Mouse (Mus musculus) MEL (cell line): ENCODE measurements at regions not wholly inside any gene's neighbourhood (a gene's known extent, or its start where the extent isn't known, plus 50 kb on each side); places are given as distances from the start of the nearest gene placed in this dataset.

Experiments
- DNase-seq: peaks from one replicate; pipeline ENCODE4 v3.0.0; 2011; ENCODE audit warnings: low read depth, low spot score
- H3K27ac ChIP-seq: 2 replicates; pipeline ENCODE4 v1.5.1; 2012; ENCODE audit warnings: low read depth, mild to moderate bottlenecking, control low read depth, low read length, moderate library complexity; ENCODE audit not compliant: control insufficient read depth
- H3K27me3 ChIP-seq, 2 experiments: fragments of 150-350 bp in 1 of 2; sonication (generic) in 1 of 2; 2 replicates each; pipeline ENCODE4 v1.6.1; 2012; ENCODE audit warnings: low read length in 2 of 2, mild to moderate bottlenecking in 2 of 2, improper control_type of control experiment in 1 of 2, moderate library complexity in 1 of 2; ENCODE audit not compliant: insufficient read depth in 2 of 2, control insufficient read depth in 1 of 2
- H3K36me3 ChIP-seq, 2 experiments: 2 replicates each; pipeline ENCODE4 v1.6.1; 2012 to 2014; ENCODE audit warnings: low read length in 2 of 2, improper control_type of control experiment in 1 of 2, inconsistent platforms in 1 of 2, mild to moderate bottlenecking in 1 of 2; ENCODE audit not compliant: insufficient read depth in 2 of 2, control insufficient read depth in 1 of 2
- H3K4me1 ChIP-seq, 2 experiments: fragments of 150-350 bp in 1 of 2; sonication (generic) in 1 of 2; 2 replicates each; pipeline ENCODE4 v1.6.1; 2012; ENCODE audit warnings: low read length in 2 of 2, improper control_type of control experiment in 1 of 2, mild to moderate bottlenecking in 1 of 2; ENCODE audit not compliant: insufficient read depth in 2 of 2, control insufficient read depth in 1 of 2
- H3K4me3 ChIP-seq, 2 experiments: fragments of 150-350 bp in 1 of 2; sonication (generic) in 1 of 2; 2 replicates each; pipeline ENCODE4 v1.5.1; 2012; ENCODE audit warnings: low read depth in 2 of 2, low read length in 2 of 2, mild to moderate bottlenecking in 2 of 2, moderate library complexity in 2 of 2, control low read depth in 1 of 2, improper control_type of control experiment in 1 of 2; ENCODE audit not compliant: control insufficient read depth in 1 of 2, insufficient read depth in 1 of 2
- H3K79me2 ChIP-seq: 2 replicates; pipeline ENCODE4 v1.6.1; 2012; ENCODE audit warnings: mild to moderate bottlenecking, low read length, moderate library complexity; ENCODE audit not compliant: control insufficient read depth, poor library complexity, insufficient read depth
- H3K9ac ChIP-seq: 2 replicates; pipeline ENCODE4 v1.6.1; 2012; ENCODE audit warnings: low read depth, mild to moderate bottlenecking, control low read depth, low read length, moderate library complexity; ENCODE audit not compliant: control insufficient read depth, poor library complexity, severe bottlenecking
- H3K9me3 ChIP-seq: fragments of 150-350 bp; sonication (generic); replicated peaks from 2 replicates; pipeline ENCODE4 v1.6.1; 2012; ENCODE audit warnings: mild to moderate bottlenecking, low read length, improper control_type of control experiment, moderate library complexity; ENCODE audit not compliant: insufficient read depth
- CHD1 ChIP-seq: IDR thresholded peaks from 2 replicates; pipeline ENCODE4 v1.6.1; 2012; ENCODE audit warnings: low read depth, mild to moderate bottlenecking, inconsistent platforms, low read length, improper control_type of control experiment
- CHD2 ChIP-seq: IDR thresholded peaks from 2 replicates; pipeline ENCODE4 v1.6.1; 2011; ENCODE audit warnings: low read length, improper control_type of control experiment
- ELF1 ChIP-seq: IDR thresholded peaks from 2 replicates; pipeline ENCODE4 v1.6.1; 2014; ENCODE audit warnings: low read depth, mild to moderate bottlenecking, inconsistent platforms, low read length, improper control_type of control experiment, moderate library complexity
- EP300 ChIP-seq, 2 experiments: IDR thresholded peaks; 2 replicates each; pipeline ENCODE4 v1.6.1; 2011; ENCODE audit warnings: improper control_type of control experiment in 2 of 2, low read length in 2 of 2, low read depth in 1 of 2, mild to moderate bottlenecking in 1 of 2
- GABPA ChIP-seq: IDR thresholded peaks from 2 replicates; pipeline ENCODE4 v1.6.1; 2012; ENCODE audit warnings: low read depth, mild to moderate bottlenecking, inconsistent platforms, low read length, improper control_type of control experiment, moderate library complexity
- KAT2A ChIP-seq: conservative IDR thresholded peaks from 2 replicates; pipeline ENCODE4 v1.6.1; 2012; ENCODE audit warnings: low read depth, low read length, improper control_type of control experiment, inconsistent platforms
- MAFK ChIP-seq: IDR thresholded peaks from 2 replicates; pipeline ENCODE4 v1.6.1; 2011; ENCODE audit warnings: low read depth, mild to moderate bottlenecking, low read length, improper control_type of control experiment, borderline replicate concordance
- MAX ChIP-seq: IDR thresholded peaks from 2 replicates; pipeline ENCODE4 v1.6.1; 2011; ENCODE audit warnings: low read length, improper control_type of control experiment
- MAZ ChIP-seq: IDR thresholded peaks from 2 replicates; pipeline ENCODE4 v1.6.1; 2012; ENCODE audit warnings: low read depth, mild to moderate bottlenecking, inconsistent platforms, low read length, improper control_type of control experiment
- MYC ChIP-seq: IDR thresholded peaks from 2 replicates; pipeline ENCODE4 v1.6.1; 2011; ENCODE audit warnings: low read depth, mild to moderate bottlenecking, low read length, improper control_type of control experiment, moderate library complexity
- NELFE ChIP-seq: IDR thresholded peaks from 2 replicates; pipeline ENCODE4 v1.6.1; 2011; ENCODE audit warnings: low read depth, low read length, improper control_type of control experiment
- POLR2A ChIP-seq, 2 experiments: IDR thresholded peaks; 2 replicates each; pipeline ENCODE4 v1.6.1; 2011 to 2012; ENCODE audit warnings: low read length in 2 of 2, mild to moderate bottlenecking in 2 of 2, control low read depth in 1 of 2, improper control_type of control experiment in 1 of 2, low read depth in 1 of 2, moderate library complexity in 1 of 2; ENCODE audit not compliant: control insufficient read depth in 1 of 2, insufficient read depth in 1 of 2, poor library complexity in 1 of 2
- POLR2AphosphoS5 ChIP-seq: IDR thresholded peaks from 2 replicates; pipeline ENCODE4 v1.6.1; 2012; ENCODE audit warnings: low read depth, borderline replicate concordance, mild to moderate bottlenecking, inconsistent platforms, low read length, moderate library complexity, mixed read lengths
- RAD21 ChIP-seq: IDR thresholded peaks from 2 replicates; pipeline ENCODE4 v1.6.1; 2011; ENCODE audit warnings: mild to moderate bottlenecking, low read depth, low read length, improper control_type of control experiment
- TBP ChIP-seq: IDR thresholded peaks from 2 replicates; pipeline ENCODE4 v1.8.0; 2011; ENCODE audit warnings: low read depth, low read length, improper control_type of control experiment
- USF1 ChIP-seq: IDR thresholded peaks from 2 replicates; pipeline ENCODE4 v1.6.1; 2014; ENCODE audit warnings: low read depth, mild to moderate bottlenecking, inconsistent platforms, low read length, improper control_type of control experiment, moderate library complexity
- ZKSCAN1 ChIP-seq: IDR thresholded peaks from 2 replicates; pipeline ENCODE4 v1.6.1; 2012; ENCODE audit warnings: low read depth, mild to moderate bottlenecking, inconsistent platforms, low read length, improper control_type of control experiment, moderate library complexity

DNA sequence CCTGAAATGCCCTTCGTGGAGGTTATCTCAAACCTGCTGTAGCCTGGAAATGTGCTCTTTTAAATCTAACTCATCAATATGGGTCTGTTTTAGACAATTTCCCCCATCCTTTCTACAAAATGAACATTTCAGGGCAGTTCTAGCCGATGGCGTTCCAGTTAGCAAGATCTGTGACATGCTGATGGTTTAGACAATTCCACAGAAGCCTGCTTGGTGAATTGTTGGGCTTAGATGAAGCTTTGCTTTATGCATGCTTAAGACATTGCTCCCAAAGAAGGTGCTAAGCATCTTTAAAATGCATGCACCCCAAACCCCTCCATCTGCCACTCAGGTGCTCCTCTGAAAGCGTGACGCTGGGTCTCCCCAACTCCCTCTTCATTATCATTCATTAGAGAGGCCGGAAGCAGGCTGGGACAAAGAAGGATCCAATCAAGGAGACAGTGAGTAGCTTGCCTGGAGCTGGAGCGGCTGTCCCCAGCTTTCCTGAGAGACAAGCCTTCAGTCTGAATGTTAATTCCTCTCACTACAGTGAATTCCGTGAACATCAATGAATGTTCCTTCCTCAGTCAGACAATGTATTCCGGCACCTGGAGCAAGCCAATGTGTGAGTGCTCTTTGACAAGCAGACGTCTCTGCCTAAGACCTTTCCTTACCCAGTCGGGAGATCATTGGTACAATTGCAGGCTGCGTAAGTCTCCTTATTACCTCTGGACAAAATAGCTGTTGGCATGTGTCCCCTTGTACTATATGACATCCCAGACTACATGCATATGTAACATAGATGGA is 127.0 kb upstream of the Sgk1 start:
- Histone ChIP-seq H3K9me3 (no peaks in the 10 kb centered on the region), H3K9ac (no peak overlapping the region), H3K4me1 (no peaks in the 10 kb centered on the region), H3K27me3 (peaks cover 2 to 9% of the 10 kb centered on the region in 2 experiments; a peak in 2 of 4 replicates), H3K27ac (no peak overlapping the region), H3K36me3 (no peaks in the 10 kb centered on the region), H3K4me3 (no peak overlapping the region), H3K79me2 (no peaks in the 10 kb centered on the region)
- TF ChIP-seq RAD21 (no peak), TBP (no peak), MAX (no peak), ELF1 (no peak), EP300 (IDR thresholded peaks at IDR 0.05; ENCODE audit: low read depth in 1 of 2, low read length in 2 of 2) (no peak), CHD2 (no peak), MAFK (no peak), ZKSCAN1 (no peak), POLR2A (IDR thresholded peaks at IDR 0.05; ENCODE audit: control insufficient read depth in 1 of 2, insufficient read depth in 1 of 2, low read depth in 1 of 2, low read length in 2 of 2, poor library complexity in 1 of 2) (no peak), MYC (no peak), USF1 (no peak), GABPA (no peak), KAT2A (no peak)
- DNase-seq: no peak

DNA sequence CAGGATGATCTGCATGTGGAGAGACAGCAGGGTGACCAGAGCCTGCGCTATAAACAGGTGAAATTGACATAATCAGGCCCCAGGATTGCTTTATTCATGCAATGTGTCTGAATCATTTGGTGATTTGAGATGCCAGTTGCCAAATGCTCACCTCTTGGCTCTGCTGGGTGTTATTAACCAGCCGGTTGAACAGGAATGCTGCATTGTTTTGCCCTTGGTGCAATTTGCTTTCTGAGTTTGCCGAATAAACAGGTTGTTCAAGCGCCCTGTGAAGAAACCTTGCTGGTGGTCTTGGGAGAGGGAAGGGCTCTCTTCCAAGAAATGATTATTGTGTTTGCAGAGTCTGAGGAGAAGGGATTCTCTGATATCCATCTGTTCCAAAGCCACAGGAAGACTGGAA is 126.3 kb upstream of the Sgk1 start:
- Histone ChIP-seq H3K27ac (no peak overlapping the region), H3K9me3 (no peaks in the 10 kb centered on the region), H3K79me2 (no peaks in the 10 kb centered on the region), H3K27me3 (peaks cover 2 to 9% of the 10 kb centered on the region in 2 experiments; a peak in 2 of 4 replicates), H3K9ac (no peak overlapping the region), H3K4me1 (no peaks in the 10 kb centered on the region), H3K36me3 (no peaks in the 10 kb centered on the region), H3K4me3 (no peak overlapping the region)
- TF ChIP-seq POLR2A (IDR thresholded peaks at IDR 0.05; ENCODE audit: control insufficient read depth in 1 of 2, insufficient read depth in 1 of 2, low read depth in 1 of 2, low read length in 2 of 2, poor library complexity in 1 of 2): no peak
- no peak for TF ChIP-seq MAZ
- TF ChIP-seq POLR2AphosphoS5: no peak
- no peak for TF ChIP-seq CHD1
- no peak for TF ChIP-seq NELFE
- TF ChIP-seq EP300 (IDR thresholded peaks at IDR 0.05; ENCODE audit: low read depth in 1 of 2, low read length in 2 of 2): no peak
- no peak for TF ChIP-seq GABPA
- TF ChIP-seq MAX: no peak
- no peak for TF ChIP-seq MYC
- no peak for DNase-seq
